ENCODE assay signal across 8 mouse cellular contexts in the genomic region with DNA sequence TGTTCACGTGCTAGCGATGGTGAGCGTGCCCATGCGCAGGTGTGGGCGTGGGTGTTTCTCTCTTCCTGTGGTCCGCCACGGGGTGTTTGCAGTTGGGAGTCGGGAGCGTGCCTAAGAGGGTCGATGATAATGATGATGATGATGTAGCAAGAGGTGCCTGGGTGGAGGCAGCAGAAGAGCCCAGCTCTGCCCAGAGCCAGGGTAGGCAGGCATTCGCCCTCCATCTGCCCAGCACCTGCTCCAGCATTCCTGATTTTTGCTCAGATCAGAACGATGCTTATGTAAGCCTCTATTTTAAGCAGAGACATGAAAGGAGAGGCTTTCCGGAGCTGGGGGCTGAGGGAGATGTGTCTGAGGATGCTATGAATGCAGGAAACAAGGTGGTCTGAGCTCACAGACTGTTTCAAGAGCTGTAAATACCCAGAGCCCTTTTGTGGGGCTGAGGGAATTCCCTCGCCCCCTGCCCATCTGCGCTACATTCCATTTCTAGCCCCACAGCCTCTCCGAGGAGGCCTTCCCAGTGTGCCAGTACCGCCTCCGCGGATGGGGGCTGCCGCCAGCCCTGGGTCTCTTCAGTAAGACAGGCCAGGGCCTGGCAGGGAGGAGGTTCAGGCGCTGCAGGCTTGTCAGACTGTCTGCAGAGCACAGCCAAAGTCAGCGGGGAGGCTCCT. TPM values are rescaled to one million over a fixed set of nuclear protein-coding genes. Genes with fewer than 3 reads are reported as not detected.
DNase-seq lines count a peak whose midpoint lies in the region; ATAC-seq and TF ChIP-seq lines count a peak whose summit lies in the region.

No protein-coding gene starts in this region.

- no peak overlapping the region for H3K4me3 ChIP-seq in intestine, embryonic 14.5 days (ENCODE audit: low read depth, low read length)
- no peak overlapping the region for H3K4me3 ChIP-seq in intestine, postnatal 0 days (ENCODE audit: low read depth, low read length)
- no peak overlapping the region for H3K4me3 ChIP-seq in embryonic facial prominence, embryonic 12.5 days
- H3K4me3 ChIP-seq in intestine, embryonic 15.5 days (replicated peaks), result no peak overlapping the region
- H3K4me3 ChIP-seq in liver, embryonic 13.5 days (replicated peaks), result no peak overlapping the region

- no peaks in the 10 kb centered on the region for H3K27me3 ChIP-seq in intestine, embryonic 14.5 days (replicated peaks; ENCODE audit: control insufficient read depth, insufficient read depth, low read length)
- no peaks in the 10 kb centered on the region for H3K27me3 ChIP-seq in intestine, postnatal 0 days (replicated peaks; ENCODE audit: control insufficient read depth, insufficient read depth, low read length)
- peaks cover 7% of the 10 kb centered on the region; the same call in 1 of the 2 replicates for H3K27me3 ChIP-seq in embryonic facial prominence, embryonic 12.5 days
- H3K27me3 ChIP-seq in intestine, embryonic 15.5 days (replicated peaks), result no peaks in the 10 kb centered on the region
- H3K27me3 ChIP-seq in liver, embryonic 13.5 days, result no peaks in the 10 kb centered on the region

- H3K36me3 ChIP-seq in intestine, embryonic 14.5 days (ENCODE audit: control insufficient read depth, insufficient read depth, low read length), result no peaks in the 10 kb centered on the region
- H3K36me3 ChIP-seq in intestine, postnatal 0 days (ENCODE audit: control insufficient read depth, insufficient read depth), result peaks cover 40% of the 10 kb centered on the region; the same call in 1 of the 2 replicates
- H3K36me3 ChIP-seq in embryonic facial prominence, embryonic 12.5 days, result no peaks in the 10 kb centered on the region
- no peaks in the 10 kb centered on the region for H3K36me3 ChIP-seq in intestine, embryonic 15.5 days
- peaks cover 26% of the 10 kb centered on the region for H3K36me3 ChIP-seq in liver, embryonic 13.5 days

- H3K4me2 ChIP-seq in intestine, embryonic 14.5 days (ENCODE audit: low read length), result peak overlapping the region; percentile 29
- H3K4me2 ChIP-seq in intestine, postnatal 0 days (replicated peaks; ENCODE audit: low read depth), result no peak overlapping the region
- peak overlapping the region; percentile 23 for H3K4me2 ChIP-seq in embryonic facial prominence, embryonic 12.5 days (replicated peaks)
- peak overlapping the region; percentile 12; the same call in 1 of the 2 replicates for H3K4me2 ChIP-seq in intestine, embryonic 15.5 days (replicated peaks)
- no peak overlapping the region for H3K4me2 ChIP-seq in liver, embryonic 13.5 days

- peak overlapping the region; percentile 44; the same call in 1 of the 2 replicates for H3K27ac ChIP-seq in intestine, embryonic 14.5 days (ENCODE audit: low read depth)
- no peak overlapping the region for H3K27ac ChIP-seq in intestine, postnatal 0 days (ENCODE audit: low read depth, low read length)
- H3K27ac ChIP-seq in embryonic facial prominence, embryonic 12.5 days, result peak overlapping the region; percentile 63
- H3K27ac ChIP-seq in intestine, embryonic 15.5 days, result peak overlapping the region; percentile 70
- H3K27ac ChIP-seq in liver, embryonic 13.5 days, result no peak overlapping the region

- no peak for TF ChIP-seq CTCF in intestine, postnatal 0 days (IDR thresholded peaks at IDR 0.05; ENCODE audit: low read depth)

- H3K9ac ChIP-seq in intestine, embryonic 14.5 days (ENCODE audit: low read length), result no peak overlapping the region; the same call in 1 of the 2 replicates
- no peak overlapping the region for H3K9ac ChIP-seq in intestine, postnatal 0 days (ENCODE audit: low read depth, low read length)
- H3K9ac ChIP-seq in embryonic facial prominence, embryonic 12.5 days, result no peak overlapping the region
- H3K9ac ChIP-seq in intestine, embryonic 15.5 days, result no peak overlapping the region
- H3K9ac ChIP-seq in liver, embryonic 13.5 days, result no peak overlapping the region

- peaks cover 24% of the 10 kb centered on the region for H3K4me1 ChIP-seq in intestine, embryonic 14.5 days (replicated peaks; ENCODE audit: control insufficient read depth, insufficient read depth, low read length)
- no peaks in the 10 kb centered on the region for H3K4me1 ChIP-seq in intestine, postnatal 0 days (replicated peaks; ENCODE audit: control insufficient read depth, insufficient read depth, low read length)
- peaks cover 38% of the 10 kb centered on the region for H3K4me1 ChIP-seq in embryonic facial prominence, embryonic 12.5 days
- peaks cover 27% of the 10 kb centered on the region for H3K4me1 ChIP-seq in intestine, embryonic 15.5 days (replicated peaks)
- peaks cover 31% of the 10 kb centered on the region for H3K4me1 ChIP-seq in liver, embryonic 13.5 days (replicated peaks)

- DNase-seq in intestine, embryonic 14.5 days (ENCODE audit: low spot score), result peak; percentile 58
- no peak for DNase-seq in liver, embryonic 13.5 days
- no peak for DNase-seq in thymus, postnatal 36 days
- DNase-seq in adrenal gland, adult 18-20 months (ENCODE audit: low spot score in 2 of 2), result no peak
- no peak for DNase-seq in adrenal gland, adult 8-10 months

- ATAC-seq in intestine, embryonic 14.5 days (replicated peaks; ENCODE audit: low FRiP score, low TSS enrichment, low read depth), result no peak
- ATAC-seq in intestine, postnatal 0 days, result no peak
- ATAC-seq in embryonic facial prominence, embryonic 12.5 days (ENCODE audit: insufficient number of reproducible peaks, insufficient read depth, low FRiP score, low TSS enrichment), result peak; percentile 17; the same call in 1 of the 2 replicates
- peak; percentile 64 for ATAC-seq in intestine, embryonic 15.5 days
- 0 out of 2 replicates have a peak, but pooled peaks have one; percentile 4 for ATAC-seq in liver, embryonic 13.5 days (ENCODE audit: low read depth)

- WGBS in intestine, embryonic 14.5 days, result 37% methylated on average over 22 of the region's 22 CpGs
- 59% methylated on average over 22 of the region's 22 CpGs for WGBS in intestine, postnatal 0 days
- 34% methylated on average over 22 of the region's 22 CpGs for WGBS in embryonic facial prominence, embryonic 12.5 days
- WGBS in intestine, embryonic 15.5 days, result 46% methylated on average over 22 of the region's 22 CpGs
- 59% methylated on average over 22 of the region's 22 CpGs for WGBS in liver, embryonic 13.5 days (ENCODE audit: insufficient replicate concordance)

- H3K9me3 ChIP-seq in intestine, embryonic 14.5 days (ENCODE audit: control insufficient read depth, low read length), result no peaks in the 10 kb centered on the region
- no peaks in the 10 kb centered on the region for H3K9me3 ChIP-seq in intestine, postnatal 0 days (ENCODE audit: control insufficient read depth)
- H3K9me3 ChIP-seq in embryonic facial prominence, embryonic 12.5 days, result no peaks in the 10 kb centered on the region
- no peaks in the 10 kb centered on the region for H3K9me3 ChIP-seq in intestine, embryonic 15.5 days
- no peaks in the 10 kb centered on the region for H3K9me3 ChIP-seq in liver, embryonic 13.5 days (replicated peaks)

RNA-seq across cellular contexts. Expression of a gene that starts 47.7 kb away (rescaled TPM):
- 11.2 and 11.9 TPM in 2 replicates for polyA plus RNA-seq in intestine, embryonic 14.5 days (2014; fragmentation: Nextera tagmentation; extraction: Ambion mirVana)
- polyA plus RNA-seq in intestine, postnatal 0 days (2015; fragmentation: Nextera tagmentation; extraction: Ambion mirVana), result 61.7 and 69.2 TPM in 2 replicates
- polyA plus RNA-seq in embryonic facial prominence, embryonic 12.5 days (2016; fragmentation: Nextera tagmentation; extraction: Ambion mirVana), result 4.8 and 5.8 TPM in 2 replicates
- polyA plus RNA-seq in intestine, embryonic 15.5 days (2015; fragmentation: Nextera tagmentation; extraction: Ambion mirVana), result 22.0 and 24.7 TPM in 2 replicates
- 9.5 and 11.0 TPM in 2 replicates for polyA plus RNA-seq in liver, embryonic 13.5 days (2015; fragmentation: Nextera tagmentation; extraction: Ambion mirVana)
- 10 to 100 TPM; 15.2 to 16.0 TPM for total RNA-seq in adrenal gland, adult 18-20 months (2021)
- 10 to 100 TPM; 13.5 to 18.6 (median 15.2) TPM for total RNA-seq in adrenal gland, adult 8-10 months (2022)

Comparison
In these comparisons a context has a peak if more than half of its experiments do, and no peak if none do; other contexts are left out.
1. ATAC-seq: peak in embryonic facial prominence, embryonic 12.5 days (single experiment), intestine, embryonic 15.5 days (single experiment) and liver, embryonic 13.5 days (single experiment); none in intestine, embryonic 14.5 days (single experiment) and intestine, postnatal 0 days (single experiment).
2. H3K27ac ChIP-seq: peak in intestine, embryonic 14.5 days (single experiment), embryonic facial prominence, embryonic 12.5 days (single experiment) and intestine, embryonic 15.5 days (single experiment); none in intestine, postnatal 0 days (single experiment) and liver, embryonic 13.5 days (single experiment).
3. H3K4me2 ChIP-seq: peak in intestine, embryonic 14.5 days (single experiment), embryonic facial prominence, embryonic 12.5 days (single experiment) and intestine, embryonic 15.5 days (single experiment); none in intestine, postnatal 0 days (single experiment) and liver, embryonic 13.5 days (single experiment).